Mouse (Mus musculus): ENCODE data around the gene Cmtm5. TPM values are rescaled to one million over a fixed set of nuclear protein-coding genes. Genes with fewer than 3 reads are reported as not detected.
"Not testable (repeated sequence)": the region's sequence is repeated elsewhere in the genome, so short reads cannot be mapped to it uniquely, and the experiment has no call there.

The Cmtm5 gene
- polyA plus RNA-seq, 1 experiment from 2014 or later = 3.4 TPM

- H3K27ac ChIP-seq (ENCODE audit: low read length) = no peak overlapping the region
- no peak for ATAC-seq (ENCODE audit: insufficient read depth, low FRiP score)
- H3K9ac ChIP-seq (ENCODE audit: low read length) = no peak overlapping the region
- WGBS = 92% methylated on average over 8 of the region's 8 CpGs
- H3K27me3 ChIP-seq (ENCODE audit: control insufficient read depth, insufficient read depth, low read length) = no peaks in the 10 kb centered on the region
- no peak overlapping the region for H3K4me3 ChIP-seq (replicated peaks; ENCODE audit: low read length)
- no peaks in the 10 kb centered on the region for H3K9me3 ChIP-seq (replicated peaks; ENCODE audit: control insufficient read depth, low read length)
- H3K4me2 ChIP-seq (ENCODE audit: low read depth, low read length) = no peak overlapping the region
- H3K4me1 ChIP-seq (ENCODE audit: control insufficient read depth, insufficient read depth, low read length) = no peaks in the 10 kb centered on the region
- H3K36me3 ChIP-seq (ENCODE audit: control insufficient read depth, insufficient read depth, low read length) = no peaks in the 10 kb centered on the region
These were observed 17.7 kb downstream of the Cmtm5 start for GRCm38 (mm10) chr14:54953664-54954206.

GRCm38 (mm10) chr14:54954474-54954873, 18.4 kb downstream of the Cmtm5 start:
- Histone ChIP-seq H3K4me1 (ENCODE audit: control insufficient read depth, insufficient read depth, low read length) (no peaks in the 10 kb centered on the region), H3K27ac (ENCODE audit: low read length) (no peak overlapping the region), H3K9me3 (replicated peaks; ENCODE audit: control insufficient read depth, low read length) (no peaks in the 10 kb centered on the region), H3K27me3 (ENCODE audit: control insufficient read depth, insufficient read depth, low read length) (no peaks in the 10 kb centered on the region), H3K36me3 (ENCODE audit: control insufficient read depth, insufficient read depth, low read length) (no peaks in the 10 kb centered on the region), H3K4me2 (ENCODE audit: low read depth, low read length) (no peak overlapping the region), H3K9ac (ENCODE audit: low read length) (no peak overlapping the region), H3K4me3 (replicated peaks; ENCODE audit: low read length) (no peak overlapping the region)
- WGBS = 73% methylated on average over 3 of the region's 3 CpGs
- ATAC-seq (ENCODE audit: insufficient read depth, low FRiP score) = no peak

GRCm38 (mm10) chr14:54955481-54955880, 19.4 kb downstream of the Cmtm5 start:
- no peak overlapping the region for H3K4me2 ChIP-seq (ENCODE audit: low read depth, low read length)
- no peak for ATAC-seq (ENCODE audit: insufficient read depth, low FRiP score)

GRCm38 (mm10) chr14:54956533-54956932, 20.5 kb downstream of the Cmtm5 start:
- no peaks in the 10 kb centered on the region for H3K4me1 ChIP-seq (ENCODE audit: control insufficient read depth, insufficient read depth, low read length)
- H3K27ac ChIP-seq (ENCODE audit: low read length) = no peak overlapping the region
- no peak overlapping the region for H3K4me3 ChIP-seq (replicated peaks; ENCODE audit: low read length)
- ATAC-seq (ENCODE audit: insufficient read depth, low FRiP score) = no peak
- H3K27me3 ChIP-seq (ENCODE audit: control insufficient read depth, insufficient read depth, low read length) = no peaks in the 10 kb centered on the region
- H3K9me3 ChIP-seq (replicated peaks; ENCODE audit: control insufficient read depth, low read length) = no peaks in the 10 kb centered on the region
- H3K36me3 ChIP-seq (ENCODE audit: control insufficient read depth, insufficient read depth, low read length) = no peaks in the 10 kb centered on the region
- 78% methylated on average over 9 of the region's 9 CpGs for WGBS
- H3K4me2 ChIP-seq (ENCODE audit: low read depth, low read length) = no peak overlapping the region
- no peak overlapping the region for H3K9ac ChIP-seq (ENCODE audit: low read length)

More at GRCm38 (mm10) chr14:54955481-54955880, 19.4 kb downstream of the Cmtm5 start:
- Histone ChIP-seq H3K9ac (ENCODE audit: low read length) (no peak overlapping the region), H3K9me3 (replicated peaks; ENCODE audit: control insufficient read depth, low read length) (no peaks in the 10 kb centered on the region), H3K4me1 (ENCODE audit: control insufficient read depth, insufficient read depth, low read length) (no peaks in the 10 kb centered on the region), H3K27ac (ENCODE audit: low read length) (no peak overlapping the region), H3K4me3 (replicated peaks; ENCODE audit: low read length) (no peak overlapping the region), H3K36me3 (ENCODE audit: control insufficient read depth, insufficient read depth, low read length) (no peaks in the 10 kb centered on the region), H3K27me3 (ENCODE audit: control insufficient read depth, insufficient read depth, low read length) (no peaks in the 10 kb centered on the region)
- 72% methylated on average over 3 of the region's 3 CpGs for WGBS

- Histone ChIP-seq H3K4me2 (ENCODE audit: low read depth, low read length) (no peak overlapping the region), H3K4me3 (replicated peaks; ENCODE audit: low read length) (no peak overlapping the region), H3K36me3 (ENCODE audit: control insufficient read depth, insufficient read depth, low read length) (no peaks in the 10 kb centered on the region), H3K9ac (ENCODE audit: low read length) (no peak overlapping the region), H3K27ac (ENCODE audit: low read length) (no peak overlapping the region), H3K4me1 (ENCODE audit: control insufficient read depth, insufficient read depth, low read length) (no peaks in the 10 kb centered on the region), H3K9me3 (replicated peaks; ENCODE audit: control insufficient read depth, low read length) (no peaks in the 10 kb centered on the region), H3K27me3 (ENCODE audit: control insufficient read depth, insufficient read depth, low read length) (no peaks in the 10 kb centered on the region)
- no peak for ATAC-seq (ENCODE audit: insufficient read depth, low FRiP score)
- 82% methylated on average over 4 of the region's 4 CpGs for WGBS
These were observed 22.4 kb downstream of the Cmtm5 start for GRCm38 (mm10) chr14:54958503-54958902.

- Histone ChIP-seq H3K9ac (ENCODE audit: low read length) (no peak overlapping the region), H3K36me3 (ENCODE audit: control insufficient read depth, insufficient read depth, low read length) (no peaks in the 10 kb centered on the region), H3K4me3 (replicated peaks; ENCODE audit: low read length) (no peak overlapping the region), H3K27ac (ENCODE audit: low read length) (no peak overlapping the region), H3K4me2 (ENCODE audit: low read depth, low read length) (no peak overlapping the region), H3K9me3 (replicated peaks; ENCODE audit: control insufficient read depth, low read length) (no peaks in the 10 kb centered on the region), H3K27me3 (ENCODE audit: control insufficient read depth, insufficient read depth, low read length) (no peaks in the 10 kb centered on the region), H3K4me1 (ENCODE audit: control insufficient read depth, insufficient read depth, low read length) (no peaks in the 10 kb centered on the region)
- ATAC-seq (ENCODE audit: insufficient read depth, low FRiP score) = no peak
- 85% methylated on average over 3 of the region's 3 CpGs for WGBS
These were observed 23.1 kb downstream of the Cmtm5 start for GRCm38 (mm10) chr14:54959197-54959596.

- ATAC-seq (ENCODE audit: insufficient read depth, low FRiP score); H3K27ac ChIP-seq (ENCODE audit: low read length); H3K36me3 ChIP-seq (ENCODE audit: control insufficient read depth, insufficient read depth, low read length); H3K4me3 ChIP-seq (replicated peaks; ENCODE audit: low read length); H3K4me1 ChIP-seq (ENCODE audit: control insufficient read depth, insufficient read depth, low read length); H3K9ac ChIP-seq (ENCODE audit: low read length); H3K9me3 ChIP-seq (replicated peaks; ENCODE audit: control insufficient read depth, low read length); H3K4me2 ChIP-seq (ENCODE audit: low read depth, low read length); H3K27me3 ChIP-seq (ENCODE audit: control insufficient read depth, insufficient read depth, low read length): not testable (repeated sequence)
- 89% methylated on average over 12 of the region's 12 CpGs for WGBS
These were observed 24.0 kb downstream of the Cmtm5 start for GRCm38 (mm10) chr14:54959853-54960613.

GRCm38 (mm10) chr14:54960769-54961168, 24.7 kb downstream of the Cmtm5 start:
- no peak for ATAC-seq (ENCODE audit: insufficient read depth, low FRiP score)
- no peaks in the 10 kb centered on the region for H3K9me3 ChIP-seq (replicated peaks; ENCODE audit: control insufficient read depth, low read length)
- H3K27ac ChIP-seq (ENCODE audit: low read length) = no peak overlapping the region
- no peak overlapping the region for H3K4me2 ChIP-seq (ENCODE audit: low read depth, low read length)
- H3K27me3 ChIP-seq (ENCODE audit: control insufficient read depth, insufficient read depth, low read length) = no peaks in the 10 kb centered on the region
- H3K9ac ChIP-seq (ENCODE audit: low read length) = no peak overlapping the region
- WGBS = 57% methylated on average over 10 of the region's 10 CpGs
- H3K4me3 ChIP-seq (replicated peaks; ENCODE audit: low read length) = no peak overlapping the region
- no peaks in the 10 kb centered on the region for H3K36me3 ChIP-seq (ENCODE audit: control insufficient read depth, insufficient read depth, low read length)
- no peaks in the 10 kb centered on the region for H3K4me1 ChIP-seq (ENCODE audit: control insufficient read depth, insufficient read depth, low read length)

DNA sequence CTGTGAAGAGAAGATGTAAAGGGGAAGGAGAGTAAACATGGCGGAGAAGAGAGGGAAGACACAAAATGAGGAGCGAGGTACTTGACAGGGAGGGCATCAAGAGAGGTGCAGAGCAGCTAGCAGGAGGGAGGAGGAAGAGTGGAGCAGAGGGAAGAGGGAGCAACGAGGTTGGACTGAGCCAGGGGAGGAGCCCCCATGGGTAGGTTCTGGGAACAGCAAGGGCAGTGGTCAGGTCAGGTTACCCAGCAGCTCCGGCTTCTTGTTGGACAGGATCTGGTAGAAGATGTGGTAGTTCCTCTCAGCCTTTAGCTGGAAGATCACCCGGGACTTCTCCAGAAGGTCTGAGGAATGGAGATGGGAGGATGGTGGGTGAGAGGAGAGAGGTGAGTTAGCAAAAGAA, 25.4 kb downstream of the Cmtm5 start:
- Histone ChIP-seq H3K36me3 (ENCODE audit: control insufficient read depth, insufficient read depth, low read length) (no peaks in the 10 kb centered on the region), H3K27me3 (ENCODE audit: control insufficient read depth, insufficient read depth, low read length) (no peaks in the 10 kb centered on the region), H3K27ac (ENCODE audit: low read length) (no peak overlapping the region), H3K4me2 (ENCODE audit: low read depth, low read length) (no peak overlapping the region), H3K4me1 (ENCODE audit: control insufficient read depth, insufficient read depth, low read length) (no peaks in the 10 kb centered on the region), H3K4me3 (replicated peaks; ENCODE audit: low read length) (no peak overlapping the region), H3K9ac (ENCODE audit: low read length) (no peak overlapping the region), H3K9me3 (replicated peaks; ENCODE audit: control insufficient read depth, low read length) (no peaks in the 10 kb centered on the region)
- 81% methylated on average over 5 of the region's 5 CpGs for WGBS
- ATAC-seq (ENCODE audit: insufficient read depth, low FRiP score) = no peak

Data from stomach, embryonic 16.5 days (tissue).